Mouse (Mus musculus): ENCODE data around the gene Golga5.

The Golga5 gene

DNA sequence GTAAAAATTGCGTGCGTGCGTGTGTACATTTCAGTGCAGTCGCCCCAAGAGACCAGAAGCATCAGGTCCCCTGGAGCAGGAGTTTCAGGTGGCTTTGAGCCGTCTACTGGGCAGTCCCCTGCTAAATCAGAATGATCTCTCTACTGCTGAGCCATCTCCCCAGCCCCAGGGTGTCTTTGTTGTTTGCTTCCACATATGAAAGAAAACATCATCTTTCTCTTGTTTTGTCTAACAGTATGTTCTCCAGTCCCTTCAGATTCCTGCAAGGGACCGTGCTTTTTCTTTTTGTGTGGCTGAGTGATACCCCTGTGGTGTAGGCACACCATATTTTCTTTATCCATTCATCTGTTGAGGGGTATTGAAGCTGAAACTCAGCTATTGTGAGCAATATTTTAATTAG, 45.8 kb downstream of the Golga5 start:
- DNase-seq = no peak

DNA sequence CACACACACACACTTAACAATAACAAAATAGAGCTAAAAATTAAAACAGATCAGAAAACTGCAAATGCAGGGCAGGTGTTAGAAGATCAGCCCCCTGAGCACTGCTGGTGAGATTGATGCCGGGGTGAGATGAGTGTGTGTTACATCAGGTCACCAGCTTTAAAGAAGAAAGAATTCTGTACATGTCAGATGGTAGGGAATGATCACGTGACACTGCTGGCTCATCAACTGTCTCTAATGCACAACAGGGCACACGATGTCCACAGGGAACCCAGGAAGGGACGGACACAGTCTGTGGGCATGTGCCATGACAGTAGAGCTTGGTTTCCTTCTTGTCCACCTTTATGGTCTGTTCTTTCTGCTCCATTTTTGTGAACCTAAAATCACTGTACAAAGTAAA, 47.2 kb downstream of the Golga5 start:
- no peak for DNase-seq

DNA sequence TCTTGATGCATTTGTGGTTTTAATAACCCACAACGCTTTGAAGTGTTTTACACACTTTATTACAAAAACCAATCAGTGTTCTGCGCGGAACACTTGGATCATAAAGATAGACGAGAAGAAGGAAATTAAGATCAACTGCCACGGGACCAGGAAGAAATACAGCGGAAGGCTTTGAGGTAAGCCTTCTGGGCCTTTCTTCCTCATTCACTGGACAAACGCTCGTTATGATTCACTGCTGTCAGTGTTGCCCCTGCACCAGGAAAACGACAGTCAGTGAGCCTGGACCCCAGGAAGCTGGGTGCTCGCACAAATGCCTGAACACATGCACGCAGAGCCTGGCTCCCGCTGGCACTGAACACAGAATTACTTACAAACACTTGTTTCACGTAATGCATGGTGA, 48.7 kb downstream of the Golga5 start:
- no peak for DNase-seq

DNA sequence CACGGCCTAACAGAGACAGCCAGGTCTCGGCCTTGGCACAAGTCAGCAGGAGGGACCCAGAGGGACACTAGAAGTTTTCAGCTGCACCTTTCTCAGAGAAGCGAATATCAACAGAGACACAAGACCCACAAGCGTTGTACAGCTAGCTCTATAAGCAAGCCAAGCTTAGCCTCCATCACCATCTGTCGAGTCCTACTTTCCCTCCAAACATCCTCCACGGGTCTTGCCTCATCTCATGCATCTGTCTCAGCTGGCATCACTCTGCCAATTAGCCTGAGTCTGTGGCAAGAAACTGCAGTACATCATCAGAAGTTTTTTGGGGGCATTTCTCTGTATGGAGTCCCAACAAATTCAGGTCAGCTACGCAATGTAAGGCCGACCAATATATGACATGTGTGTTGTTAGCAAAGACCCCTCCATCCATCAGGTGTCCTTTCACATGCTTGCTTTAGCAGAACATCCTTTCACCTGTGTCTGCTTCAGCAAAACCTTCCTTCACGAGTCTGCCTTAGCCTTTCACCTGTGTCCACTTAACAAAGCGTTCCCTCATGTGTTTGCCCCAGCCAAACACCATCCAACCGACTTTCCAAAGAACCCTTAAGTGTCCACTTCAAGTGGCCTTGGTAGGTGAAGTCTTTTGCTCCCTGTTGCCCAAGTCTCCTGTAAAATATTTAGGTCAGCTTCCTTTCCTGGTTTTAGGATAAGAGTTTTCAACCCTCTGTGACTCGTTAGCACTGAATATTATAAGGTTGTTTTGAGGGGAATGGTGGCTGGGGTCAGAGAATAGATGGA, 51.2 kb downstream of the Golga5 start:
- DNase-seq = no peak

DNA sequence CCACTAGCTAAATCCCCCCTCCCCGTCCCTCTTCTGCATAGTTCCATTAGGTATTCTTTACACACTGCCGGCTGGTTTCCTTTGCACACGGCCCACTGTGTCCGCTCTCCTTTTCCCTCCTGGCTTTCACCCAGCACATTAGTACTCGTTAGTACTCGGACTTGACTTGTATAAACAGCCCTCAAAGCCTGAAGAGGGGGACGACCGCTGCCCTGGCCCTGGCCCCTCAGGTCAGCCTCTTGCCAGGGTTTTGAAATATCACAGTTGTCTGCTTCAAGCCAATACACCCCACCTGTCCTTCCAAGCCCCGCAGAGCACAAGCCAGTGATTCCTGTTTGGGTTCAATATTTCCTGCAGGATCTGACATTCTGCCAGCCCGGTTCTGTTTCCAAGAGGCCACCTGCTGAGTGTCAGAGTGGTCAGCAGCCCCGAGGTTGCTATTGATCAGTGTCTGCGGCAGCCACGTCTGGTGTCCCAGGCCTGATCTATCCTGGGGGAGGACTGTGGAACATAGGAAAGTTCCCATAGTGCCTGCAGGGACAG, 52.9 kb downstream of the Golga5 start:
- DNase-seq = peak; percentile 12 to 14

DNA sequence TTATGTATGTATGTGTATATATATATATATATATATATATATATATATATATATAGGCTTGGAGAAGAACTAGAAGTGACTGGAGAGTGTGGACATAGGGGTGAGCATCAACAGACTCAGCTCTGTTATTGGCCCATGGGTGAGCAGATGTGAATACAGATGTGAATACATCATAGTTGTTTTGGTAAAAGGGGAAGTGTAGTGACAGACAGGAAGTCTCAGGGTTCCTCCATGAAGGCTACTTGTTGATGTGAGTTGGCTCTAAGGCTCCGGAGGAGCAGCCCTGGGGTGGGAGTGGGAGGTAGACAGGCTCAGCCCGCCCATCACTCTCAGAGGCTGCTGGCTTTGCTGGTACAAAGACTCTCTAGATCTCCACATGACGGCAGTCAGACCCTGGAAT, 55.3 kb downstream of the Golga5 start:
- no peak for DNase-seq

DNA sequence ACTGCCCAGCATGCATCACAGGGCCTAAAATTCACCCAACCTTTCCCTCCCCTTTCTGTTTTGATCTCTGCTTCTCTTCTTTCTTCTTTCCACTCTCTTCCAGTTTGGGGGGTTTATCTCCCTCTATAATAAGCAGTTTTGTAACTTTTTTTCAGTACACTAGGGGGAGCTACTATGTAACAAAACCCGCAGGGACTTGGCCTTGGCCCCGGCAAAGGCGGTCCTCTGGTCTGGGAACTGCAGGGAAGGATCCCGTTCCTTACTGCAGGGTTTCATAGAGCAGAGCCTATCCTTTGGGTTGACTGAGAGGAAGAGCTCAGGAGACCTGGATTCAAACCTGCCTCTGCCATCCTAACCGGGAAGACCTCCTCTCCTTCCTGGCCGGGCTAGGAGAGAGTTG, 55.8 kb downstream of the Golga5 start:
- peak; percentile 26 to 48 for DNase-seq

DNA sequence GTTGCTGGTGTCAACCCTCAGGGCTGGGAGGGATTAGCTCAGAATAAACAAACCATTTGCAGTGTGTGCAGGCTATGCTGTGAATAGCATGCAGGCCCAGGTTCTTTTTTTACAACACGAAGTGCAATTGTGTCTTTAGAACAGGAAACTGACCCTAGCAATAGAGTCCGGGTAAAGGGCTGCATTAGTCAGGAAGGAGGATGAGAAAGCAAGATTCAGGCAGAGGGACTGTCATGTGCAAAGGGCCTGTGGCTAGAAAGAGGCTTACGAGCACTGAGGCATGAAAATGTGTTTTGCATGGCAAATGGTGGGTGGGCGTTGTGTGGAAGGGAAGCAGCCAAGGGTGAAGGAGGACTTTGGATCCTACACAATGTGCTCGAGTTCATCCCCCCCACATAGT, 59.1 kb downstream of the Golga5 start:
- no peak for DNase-seq

DNA sequence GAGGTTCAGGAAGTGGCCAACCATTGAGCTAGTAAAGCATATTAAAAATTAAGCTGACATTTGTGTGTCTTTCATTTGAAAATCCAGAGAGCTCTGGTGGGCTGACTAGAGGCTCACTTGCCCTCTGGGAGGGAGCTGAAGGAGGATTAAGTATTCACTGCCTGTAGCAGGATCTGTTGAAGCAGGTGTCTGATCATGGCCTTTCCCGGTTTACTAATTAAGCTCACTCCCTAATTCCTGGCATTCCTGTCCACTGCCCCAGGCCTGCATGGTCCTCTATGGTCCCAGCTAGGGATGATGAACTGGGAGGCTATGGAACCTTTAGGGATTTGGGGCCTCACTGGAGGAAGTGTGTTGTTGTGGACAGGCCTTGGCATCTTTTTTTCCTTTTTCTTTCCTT, 66.9 kb downstream of the Golga5 start:
- DNase-seq = no peak

DNA sequence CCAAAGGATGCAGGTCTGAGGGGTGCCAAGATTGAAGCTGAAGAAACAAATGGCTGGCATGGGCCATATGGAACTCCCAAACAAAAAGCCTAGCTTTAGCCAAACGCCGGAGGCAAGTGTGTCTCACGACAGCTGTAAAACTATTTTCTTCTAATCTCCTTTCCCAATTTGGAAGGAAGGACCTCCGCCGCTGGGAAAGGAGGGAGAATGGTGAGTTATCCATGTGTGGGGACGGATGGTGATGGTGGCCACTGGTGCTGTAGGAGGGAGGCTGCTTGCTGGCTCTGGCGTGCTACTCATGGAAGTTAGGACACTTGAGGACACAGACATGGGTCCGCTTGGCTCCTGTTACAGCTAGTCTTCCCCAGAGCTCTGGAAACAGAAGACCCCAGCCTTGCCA, 71.3 kb downstream of the Golga5 start:
- DNase-seq = no peak

DNA sequence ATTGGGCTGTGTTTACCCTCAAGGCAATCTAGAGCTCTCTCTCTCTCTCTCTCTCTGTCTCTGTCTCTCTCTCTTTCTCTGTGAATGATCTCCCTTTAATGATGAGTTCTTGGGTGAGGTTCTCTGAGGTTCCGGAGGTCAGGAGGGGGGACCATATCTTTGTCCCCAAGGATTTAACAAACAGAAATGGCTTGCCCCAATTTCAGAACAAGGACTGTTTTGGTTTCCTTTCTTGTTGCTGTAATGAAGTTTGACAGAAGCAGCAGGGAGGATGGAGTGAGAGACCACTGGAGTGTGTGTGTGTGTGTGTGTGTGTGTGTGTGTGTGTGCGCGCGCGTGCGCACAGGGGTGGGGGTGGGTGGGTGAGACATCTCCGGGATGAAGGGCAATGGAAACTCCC, 72.2 kb downstream of the Golga5 start:
- DNase-seq = no peak

DNA sequence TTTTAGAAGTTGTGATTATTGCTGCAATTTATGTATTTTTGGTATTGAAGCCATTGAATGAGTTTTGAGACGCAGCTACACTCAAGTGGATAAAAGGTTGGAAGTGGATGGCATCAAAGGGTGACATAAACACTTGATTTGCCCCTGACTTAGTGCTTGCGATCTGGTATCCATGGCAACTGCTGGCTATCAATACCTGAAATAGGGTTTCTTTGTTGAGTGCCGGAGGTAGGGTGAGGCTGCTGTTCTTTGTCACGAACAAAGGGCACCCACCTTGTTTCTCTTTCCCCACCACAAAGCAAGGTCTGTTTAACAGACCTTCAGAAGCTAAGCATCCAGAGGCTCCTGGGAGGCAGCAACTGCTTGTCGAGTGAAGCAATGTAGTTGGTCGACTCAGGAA, 76.2 kb downstream of the Golga5 start:
- no peak for DNase-seq

All from cerebellum, postnatal 36 days (tissue).